Mouse (Mus musculus): Measurements from ENCODE around the gene Armc12. TPM values are rescaled to one million over a fixed set of nuclear protein-coding genes. Genes with fewer than 3 reads are reported as not detected.
A peak's percentile ranks its signal among the peaks of the same experiment; 100 is the strongest.
"Not testable (repeated sequence)": the region's sequence is repeated elsewhere in the genome, so short reads cannot be mapped to it uniquely, and the experiment has no call there.

Armc12 gene
- polyA plus RNA-seq, 1 experiment from 2014 or later = not detected

- DNase-seq (ENCODE audit: low spot score) = no peak
- no peak overlapping the region for H3K4me3 ChIP-seq (replicated peaks; ENCODE audit: low read length)
- no peaks in the 10 kb centered on the region for H3K9me3 ChIP-seq (ENCODE audit: control insufficient read depth, low read length)
- no peak for ATAC-seq (ENCODE audit: low FRiP score)
- H3K4me2 ChIP-seq (replicated peaks) = no peak overlapping the region
- 81% methylated on average over 1 of the region's 1 CpGs for WGBS
- no peak overlapping the region for H3K27ac ChIP-seq
- H3K9ac ChIP-seq = no peak overlapping the region
- H3K36me3 ChIP-seq (replicated peaks; ENCODE audit: control insufficient read depth, insufficient read depth) = no peaks in the 10 kb centered on the region
- H3K27me3 ChIP-seq (ENCODE audit: control insufficient read depth, insufficient read depth, low read length) = no peaks in the 10 kb centered on the region
- no peaks in the 10 kb centered on the region for H3K4me1 ChIP-seq (replicated peaks; ENCODE audit: control insufficient read depth, insufficient read depth, low read length)
Measured at GRCm38 (mm10) chr17:28546925-28547324, 16.3 kb downstream of the Armc12 start.

- Histone ChIP-seq H3K27ac (no peak overlapping the region), H3K27me3 (ENCODE audit: control insufficient read depth, insufficient read depth, low read length) (no peaks in the 10 kb centered on the region), H3K4me1 (replicated peaks; ENCODE audit: control insufficient read depth, insufficient read depth, low read length) (no peaks in the 10 kb centered on the region), H3K36me3 (replicated peaks; ENCODE audit: control insufficient read depth, insufficient read depth) (no peaks in the 10 kb centered on the region), H3K9ac (no peak overlapping the region), H3K9me3 (ENCODE audit: control insufficient read depth, low read length) (no peaks in the 10 kb centered on the region), H3K4me3 (replicated peaks; ENCODE audit: low read length) (no peak overlapping the region), H3K4me2 (replicated peaks) (no peak overlapping the region)
- ATAC-seq (ENCODE audit: low FRiP score) = no peak
- 72% methylated on average over 11 of the region's 11 CpGs for WGBS
- DNase-seq (ENCODE audit: low spot score) = no peak
Measured at GRCm38 (mm10) chr17:28548550-28548949, 17.9 kb downstream of the Armc12 start.

- H3K27me3 ChIP-seq (ENCODE audit: control insufficient read depth, insufficient read depth, low read length) = no peaks in the 10 kb centered on the region
- DNase-seq (ENCODE audit: low spot score) (no peak), ATAC-seq (ENCODE audit: low FRiP score) (no peak)
- WGBS = 81% methylated on average over 14 of the region's 14 CpGs
- no peak within 1 kb of the TSS for H3K4me2 ChIP-seq (replicated peaks)
- H3K36me3 ChIP-seq (replicated peaks; ENCODE audit: control insufficient read depth, insufficient read depth) = no peaks in the 10 kb centered on the region
- H3K9me3 ChIP-seq (ENCODE audit: control insufficient read depth, low read length) = no peaks in the 10 kb centered on the region
- no peak within 1 kb of the TSS for H3K27ac ChIP-seq
- H3K4me3 ChIP-seq (replicated peaks; ENCODE audit: low read length) = no peak within 1 kb of the TSS
- H3K4me1 ChIP-seq (replicated peaks; ENCODE audit: control insufficient read depth, insufficient read depth, low read length) = no peaks in the 10 kb centered on the region
- no peak within 1 kb of the TSS for H3K9ac ChIP-seq
Measured at GRCm38 (mm10) chr17:28549111-28549510, 18.5 kb downstream of the Armc12 start, which contains the start of gene Clpsl2. Gene Clpsl2, plus strand, starts transcription at chr17:28549411.

- Histone ChIP-seq H3K4me2 (replicated peaks) (no peak overlapping the region), H3K9me3 (ENCODE audit: control insufficient read depth, low read length) (no peaks in the 10 kb centered on the region), H3K4me1 (replicated peaks; ENCODE audit: control insufficient read depth, insufficient read depth, low read length) (no peaks in the 10 kb centered on the region), H3K36me3 (replicated peaks; ENCODE audit: control insufficient read depth, insufficient read depth) (no peaks in the 10 kb centered on the region), H3K27ac (no peak overlapping the region), H3K4me3 (replicated peaks; ENCODE audit: low read length) (no peak overlapping the region), H3K9ac (no peak overlapping the region), H3K27me3 (ENCODE audit: control insufficient read depth, insufficient read depth, low read length) (no peaks in the 10 kb centered on the region)
- peak; percentile 67 for DNase-seq (ENCODE audit: low spot score)
- WGBS = 5% methylated on average over 14 of the region's 14 CpGs
- ATAC-seq (ENCODE audit: low FRiP score) = no peak
Measured at GRCm38 (mm10) chr17:28553040-28553793, 22.6 kb downstream of the Armc12 start.

GRCm38 (mm10) chr17:28554021-28554420 lies 23.4 kb downstream of the Armc12 start:
- H3K9me3 ChIP-seq (ENCODE audit: control insufficient read depth, low read length); H3K27ac ChIP-seq; H3K9ac ChIP-seq; H3K4me3 ChIP-seq (replicated peaks; ENCODE audit: low read length); H3K27me3 ChIP-seq (ENCODE audit: control insufficient read depth, insufficient read depth, low read length); ATAC-seq (ENCODE audit: low FRiP score); DNase-seq (ENCODE audit: low spot score); H3K4me1 ChIP-seq (replicated peaks; ENCODE audit: control insufficient read depth, insufficient read depth, low read length); H3K4me2 ChIP-seq (replicated peaks); H3K36me3 ChIP-seq (replicated peaks; ENCODE audit: control insufficient read depth, insufficient read depth): not testable (repeated sequence)
- WGBS = 91% methylated on average over 4 of the region's 4 CpGs

- Histone ChIP-seq H3K36me3 (replicated peaks; ENCODE audit: control insufficient read depth, insufficient read depth) (no peaks in the 10 kb centered on the region), H3K4me3 (replicated peaks; ENCODE audit: low read length) (no peak overlapping the region), H3K27me3 (ENCODE audit: control insufficient read depth, insufficient read depth, low read length) (no peaks in the 10 kb centered on the region), H3K9ac (no peak overlapping the region), H3K27ac (no peak overlapping the region), H3K9me3 (ENCODE audit: control insufficient read depth, low read length) (no peaks in the 10 kb centered on the region), H3K4me1 (replicated peaks; ENCODE audit: control insufficient read depth, insufficient read depth, low read length) (no peaks in the 10 kb centered on the region), H3K4me2 (replicated peaks) (no peak overlapping the region)
- DNase-seq (ENCODE audit: low spot score) (no peak), ATAC-seq (ENCODE audit: low FRiP score) (no peak)
- 57% methylated on average over 6 of the region's 6 CpGs for WGBS
Measured at GRCm38 (mm10) chr17:28556635-28557396, 26.2 kb downstream of the Armc12 start.

GRCm38 (mm10) chr17:28557772-28558171 lies 27.2 kb downstream of the Armc12 start:
- Histone ChIP-seq H3K9me3 (ENCODE audit: control insufficient read depth, low read length) (no peaks in the 10 kb centered on the region), H3K4me2 (replicated peaks) (no peak overlapping the region), H3K27me3 (ENCODE audit: control insufficient read depth, insufficient read depth, low read length) (no peaks in the 10 kb centered on the region), H3K36me3 (replicated peaks; ENCODE audit: control insufficient read depth, insufficient read depth) (no peaks in the 10 kb centered on the region), H3K27ac (no peak overlapping the region), H3K4me1 (replicated peaks; ENCODE audit: control insufficient read depth, insufficient read depth, low read length) (no peaks in the 10 kb centered on the region), H3K9ac (no peak overlapping the region), H3K4me3 (replicated peaks; ENCODE audit: low read length) (no peak overlapping the region)
- 76% methylated on average over 6 of the region's 6 CpGs for WGBS
- no peak for ATAC-seq (ENCODE audit: low FRiP score)
- DNase-seq (ENCODE audit: low spot score) = no peak

GRCm38 (mm10) chr17:28560598-28560997 lies 30.0 kb downstream of the Armc12 start, which contains the start of gene Clps:
Gene Clps, minus strand, starts transcription at chr17:28560766.
- no peaks in the 10 kb centered on the region for H3K36me3 ChIP-seq (replicated peaks; ENCODE audit: control insufficient read depth, insufficient read depth)
- H3K9me3 ChIP-seq (ENCODE audit: control insufficient read depth, low read length) = no peaks in the 10 kb centered on the region
- no peaks in the 10 kb centered on the region for H3K4me1 ChIP-seq (replicated peaks; ENCODE audit: control insufficient read depth, insufficient read depth, low read length)
- H3K4me2 ChIP-seq (replicated peaks) = no peak within 1 kb of the TSS
- no peak within 1 kb of the TSS for H3K4me3 ChIP-seq (replicated peaks; ENCODE audit: low read length)
- no peak for DNase-seq (ENCODE audit: low spot score)
- ATAC-seq (ENCODE audit: low FRiP score) = no peak
- 89% methylated on average over 4 of the region's 4 CpGs for WGBS
- no peaks in the 10 kb centered on the region for H3K27me3 ChIP-seq (ENCODE audit: control insufficient read depth, insufficient read depth, low read length)
- no peak within 1 kb of the TSS for H3K9ac ChIP-seq
- H3K27ac ChIP-seq = no peak within 1 kb of the TSS

- Histone ChIP-seq H3K9ac (no peak overlapping the region), H3K9me3 (ENCODE audit: control insufficient read depth, low read length) (no peaks in the 10 kb centered on the region), H3K4me2 (replicated peaks) (no peak overlapping the region), H3K4me1 (replicated peaks; ENCODE audit: control insufficient read depth, insufficient read depth, low read length) (no peaks in the 10 kb centered on the region), H3K27ac (no peak overlapping the region), H3K36me3 (replicated peaks; ENCODE audit: control insufficient read depth, insufficient read depth) (no peaks in the 10 kb centered on the region), H3K4me3 (replicated peaks; ENCODE audit: low read length) (no peak overlapping the region), H3K27me3 (ENCODE audit: control insufficient read depth, insufficient read depth, low read length) (no peaks in the 10 kb centered on the region)
- no peak for ATAC-seq (ENCODE audit: low FRiP score)
- no peak for DNase-seq (ENCODE audit: low spot score)
- 67% methylated on average over 7 of the region's 7 CpGs for whole genome bisulfite sequencing
Measured at GRCm38 (mm10) chr17:28561613-28562012, 31.0 kb downstream of the Armc12 start.

All from hindbrain, embryonic 14.5 days (tissue).